Mouse (Mus musculus) heart, embryonic 16.5 days (tissue): ENCODE measurements around the gene Btbd35f25. TPM values are rescaled to one million over a fixed set of nuclear protein-coding genes. Genes with fewer than 3 reads are reported as not detected.
"Not testable (repeated sequence)": the region's sequence is repeated elsewhere in the genome, so short reads cannot be mapped to it uniquely, and the experiment has no call there.

Experiments used
- ATAC-seq: fragments of 200-750 bp; cut with Nextera tagmentation; replicated peaks from 2 replicates; pipeline ENCODE4 v1.8.0; 2017; ENCODE audit warnings: moderate number of reproducible peaks; ENCODE audit not compliant: insufficient read depth, low FRiP score; ENCODE audit errors: extremely low read depth
- H3K27ac ChIP-seq: fragments of 300-500 bp; sonication (generic); 2 replicates; pipeline ENCODE4 v1.5.1; 2014; ENCODE audit warnings: mild to moderate bottlenecking, low read length, control low read depth, moderate library complexity
- H3K27me3 ChIP-seq: fragments of 300-500 bp; sonication (generic); 2 replicates; pipeline ENCODE4 v1.6.1; 2014; ENCODE audit warnings: low read length, mixed read lengths; ENCODE audit not compliant: control insufficient read depth, insufficient read depth
- H3K36me3 ChIP-seq: fragments of 300-500 bp; sonication (generic); 2 replicates; pipeline ENCODE4 v1.6.1; 2014; ENCODE audit not compliant: control insufficient read depth, insufficient read depth
- H3K4me1 ChIP-seq: fragments of 300-500 bp; sonication (generic); 2 replicates; pipeline ENCODE4 v1.6.1; 2014; ENCODE audit warnings: low read length, mixed read lengths; ENCODE audit not compliant: control insufficient read depth, insufficient read depth
- H3K4me2 ChIP-seq: fragments of 300-500 bp; sonication (generic); 2 replicates; pipeline ENCODE4 v1.6.1; 2014; ENCODE audit warnings: low read depth, mild to moderate bottlenecking, control low read depth, low read length
- H3K4me3 ChIP-seq: fragments of 300-500 bp; sonication (generic); 2 replicates; pipeline ENCODE4 v1.5.1; 2014; ENCODE audit warnings: mild to moderate bottlenecking, control low read depth, low read length
- H3K9ac ChIP-seq: fragments of 300-500 bp; sonication (generic); 2 replicates; pipeline ENCODE4 v1.6.1; 2014; ENCODE audit warnings: low read length, control low read depth
- H3K9me3 ChIP-seq: fragments of 300-500 bp; sonication (generic); replicated peaks from 2 replicates; pipeline ENCODE4 v1.6.1; 2016; ENCODE audit warnings: low read length; ENCODE audit not compliant: control insufficient read depth
- WGBS: fragments of 180-500 bp; shearing (Covaris S2); extraction: QIAGEN DNeasy Blood & Tissue Kit; methylation state at CpG from one replicate; pipeline ENCODE4 v1.1.7; 2014; 5-methylcytosine and 5-hydroxymethylcytosine counted together
- polyA plus RNA-seq: library from polyadenylated mRNA; unstranded; fragments of >200 nt; fragmentation: Nextera tagmentation; extraction: Ambion mirVana; gene quantifications from 2 replicates; pipeline ENCODE4 v1.2.1, GENCODE M21; 2015

Gene Btbd35f25
- not detected in 2 replicates for polyA plus RNA-seq

GRCm38 (mm10) chrX:31717056-31717455 lies at the start of gene Btbd35f25:
Gene Btbd35f25, minus strand, starts transcription at chrX:31717156.
- H3K4me1 ChIP-seq, H3K4me2 ChIP-seq, H3K27me3 ChIP-seq, H3K27ac ChIP-seq, H3K4me3 ChIP-seq, ATAC-seq, H3K36me3 ChIP-seq, H3K9ac ChIP-seq, H3K9me3 ChIP-seq: not testable (repeated sequence)
- 63% methylated on average over 3 of the region's 4 CpGs for WGBS

GRCm38 (mm10) chrX:31766255-31766654 lies 49.3 kb upstream of the Btbd35f25 start:
- Histone ChIP-seq H3K36me3 (no peaks in the 10 kb centered on the region), H3K4me1 (no peaks in the 10 kb centered on the region), H3K27me3 (no peaks in the 10 kb centered on the region), H3K9ac (no peak overlapping the region), H3K9me3 (peaks cover 75% of the 10 kb centered on the region), H3K4me3 (no peak overlapping the region), H3K4me2 (no peak overlapping the region), H3K27ac (no peak overlapping the region)
- ATAC-seq, result no peak

GRCm38 (mm10) chrX:31764001-31764400 lies 47.0 kb upstream of the Btbd35f25 start:
- peaks cover 69% of the 10 kb centered on the region for H3K9me3 ChIP-seq
- no peak overlapping the region for H3K4me3 ChIP-seq
- ATAC-seq, result no peak
- WGBS, result 73% methylated on average over 1 of the region's 1 CpGs
- no peak overlapping the region for H3K27ac ChIP-seq
- H3K9ac ChIP-seq, result no peak overlapping the region
- H3K36me3 ChIP-seq, result no peaks in the 10 kb centered on the region
- H3K4me1 ChIP-seq, result no peaks in the 10 kb centered on the region
- H3K4me2 ChIP-seq, result no peak overlapping the region
- no peaks in the 10 kb centered on the region for H3K27me3 ChIP-seq

GRCm38 (mm10) chrX:31745079-31745478 lies 28.1 kb upstream of the Btbd35f25 start:
- Histone ChIP-seq H3K4me2 (no peak overlapping the region), H3K4me3 (no peak overlapping the region), H3K9ac (no peak overlapping the region), H3K36me3 (no peaks in the 10 kb centered on the region), H3K9me3 (peaks cover 27% of the 10 kb centered on the region), H3K4me1 (no peaks in the 10 kb centered on the region), H3K27ac (no peak overlapping the region), H3K27me3 (no peaks in the 10 kb centered on the region)
- ATAC-seq, result no peak
- WGBS, result 81% methylated on average over 10 of the region's 10 CpGs

GRCm38 (mm10) chrX:31736958-31737357 lies 20.0 kb upstream of the Btbd35f25 start:
- WGBS, result 63% methylated on average over 6 of the region's 6 CpGs
- no peaks in the 10 kb centered on the region for H3K4me1 ChIP-seq
- no peak for ATAC-seq
- H3K27ac ChIP-seq, result no peak overlapping the region
- no peak overlapping the region for H3K9ac ChIP-seq
- no peak overlapping the region for H3K4me2 ChIP-seq
- H3K9me3 ChIP-seq, result peaks cover 18% of the 10 kb centered on the region
- no peak overlapping the region for H3K4me3 ChIP-seq
- no peaks in the 10 kb centered on the region for H3K36me3 ChIP-seq
- H3K27me3 ChIP-seq, result no peaks in the 10 kb centered on the region

Other genes with a start within 250 kb of the Btbd35f25 start
- not detected in 2 replicates for gene Gm21883, start 142.9 kb downstream of the Btbd35f25 start, polyA plus RNA-seq
- not detected in 2 replicates for gene Spin2e, start 98.2 kb downstream of the Btbd35f25 start, polyA plus RNA-seq
- gene Gm21637, start 244.9 kb upstream of the Btbd35f25 start, polyA plus RNA-seq, result not detected in 2 replicates